Mouse (Mus musculus) lung, embryonic 15.5 days (tissue): ENCODE results near the gene Zer1. TPM values are rescaled to one million over a fixed set of nuclear protein-coding genes. Genes with fewer than 3 reads are reported as not detected.
"Not testable (repeated sequence)": the region's sequence is repeated elsewhere in the genome, so short reads cannot be mapped to it uniquely, and the experiment has no call there.

Source experiments
- ATAC-seq: fragments of 200-750 bp; cut with Nextera tagmentation; 2 replicates; pipeline ENCODE4 v1.8.0; 2017; ENCODE audit warnings: moderate number of reproducible peaks, borderline replicate concordance; ENCODE audit not compliant: low FRiP score, low TSS enrichment; ENCODE audit errors: extremely low read depth
- H3K27ac ChIP-seq: fragments of 300-500 bp; sonication (generic); 2 replicates; pipeline ENCODE4 v1.5.1; 2015; ENCODE audit warnings: moderate library complexity, mild to moderate bottlenecking, inconsistent platforms
- H3K27me3 ChIP-seq: fragments of 300-500 bp; sonication (generic); 2 replicates; pipeline ENCODE4 v1.6.1; 2015; ENCODE audit warnings: inconsistent platforms
- H3K36me3 ChIP-seq: fragments of 300-500 bp; sonication (generic); 2 replicates; pipeline ENCODE4 v1.6.1; 2015; ENCODE audit warnings: inconsistent platforms
- H3K4me1 ChIP-seq: fragments of 300-500 bp; sonication (generic); 2 replicates; pipeline ENCODE4 v1.6.1; 2015; ENCODE audit warnings: inconsistent platforms
- H3K4me2 ChIP-seq: fragments of 300-500 bp; sonication (generic); 2 replicates; pipeline ENCODE4 v1.6.1; 2015; ENCODE audit warnings: inconsistent platforms, mild to moderate bottlenecking, moderate library complexity
- H3K4me3 ChIP-seq: fragments of 300-500 bp; sonication (generic); 2 replicates; pipeline ENCODE4 v1.5.1; 2015; ENCODE audit warnings: mild to moderate bottlenecking, inconsistent platforms
- H3K9ac ChIP-seq: fragments of 300-500 bp; sonication (generic); 2 replicates; pipeline ENCODE4 v1.6.1; 2015; ENCODE audit warnings: inconsistent platforms
- H3K9me3 ChIP-seq: fragments of 300-500 bp; sonication (generic); 2 replicates; pipeline ENCODE4 v1.6.1; 2016; ENCODE audit warnings: inconsistent platforms
- WGBS: fragments of 180-500 bp; shearing (Covaris S2); methylation state at CpG from one replicate; pipeline ENCODE4 v1.1.7; 2015; 5-methylcytosine and 5-hydroxymethylcytosine counted together
- polyA plus RNA-seq: library from polyadenylated mRNA; unstranded; fragments of >200 nt; fragmentation: Nextera tagmentation; extraction: Ambion mirVana; gene quantifications from 2 replicates; pipeline ENCODE4 v1.2.1, GENCODE M21; 2015

Gene Zer1
- 6.5 and 8.1 TPM in 2 replicates for polyA plus RNA-seq

GRCm38 (mm10) chr2:30124472-30125274 is at the start of gene Zer1:
Gene Zer1 (minus strand): TSS chr2:30124585.
- peak; percentile 98 for ATAC-seq
- peak within 1 kb of the TSS; percentile 80 for H3K4me2 ChIP-seq
- H3K27ac ChIP-seq = peak within 1 kb of the TSS; percentile 86
- peak within 1 kb of the TSS; percentile 90 for H3K9ac ChIP-seq
- peak within 1 kb of the TSS; percentile 61 for H3K4me3 ChIP-seq
- 9% methylated on average over 31 of the region's 31 CpGs for WGBS
- H3K36me3 ChIP-seq = no peaks in the 10 kb centered on the region
- H3K9me3 ChIP-seq = no peaks in the 10 kb centered on the region
- peaks cover 15% of the 10 kb centered on the region for H3K4me1 ChIP-seq
- no peaks in the 10 kb centered on the region for H3K27me3 ChIP-seq

- Histone ChIP-seq H3K9ac (no peak overlapping the region), H3K4me3 (no peak overlapping the region), H3K4me2 (no peak overlapping the region), H3K27me3 (no peaks in the 10 kb centered on the region), H3K9me3 (no peaks in the 10 kb centered on the region; the same call in 1 of the 2 replicates), H3K36me3 (peaks cover 47% of the 10 kb centered on the region), H3K27ac (no peak overlapping the region), H3K4me1 (peaks cover 21% of the 10 kb centered on the region)
- WGBS = 93% methylated on average over 20 of the region's 20 CpGs
- no peak for ATAC-seq
Measured at GRCm38 (mm10) chr2:30173541-30174240, 49.3 kb upstream of the Zer1 start.

- WGBS = under 1% methylated on average over 19 of the region's 19 CpGs
- H3K4me2 ChIP-seq = peak overlapping the region; percentile 96
- no peaks in the 10 kb centered on the region; the same call in 1 of the 2 replicates for H3K9me3 ChIP-seq
- H3K27ac ChIP-seq = peak overlapping the region; percentile 78
- peak overlapping the region; percentile 57 for H3K4me3 ChIP-seq
- H3K27me3 ChIP-seq = no peaks in the 10 kb centered on the region
- H3K4me1 ChIP-seq = peaks cover 9% of the 10 kb centered on the region
- peak overlapping the region; percentile 60 for H3K9ac ChIP-seq
- H3K36me3 ChIP-seq = peaks cover 45% of the 10 kb centered on the region
- ATAC-seq = peak; percentile 17
Measured at GRCm38 (mm10) chr2:30171997-30172382, 47.6 kb upstream of the Zer1 start.

GRCm38 (mm10) chr2:30171371-30171996 is 47.1 kb upstream of the Zer1 start, which contains the start of gene Endog:
Gene Endog (plus strand): TSS chr2:30171493.
- Histone ChIP-seq H3K36me3 (peaks cover 40% of the 10 kb centered on the region), H3K4me1 (peaks cover 6% of the 10 kb centered on the region), H3K9me3 (peaks cover 3% of the 10 kb centered on the region; the same call in 1 of the 2 replicates), H3K4me3 (peak within 1 kb of the TSS; percentile 57), H3K27me3 (no peaks in the 10 kb centered on the region), H3K4me2 (peak within 1 kb of the TSS; percentile 96), H3K9ac (peak within 1 kb of the TSS; percentile 60), H3K27ac (peak within 1 kb of the TSS; percentile 78)
- WGBS = under 1% methylated on average over 66 of the region's 75 CpGs
- peak; percentile 92 for ATAC-seq

GRCm38 (mm10) chr2:30166677-30167076 is 42.3 kb upstream of the Zer1 start:
- H3K27me3 ChIP-seq = no peaks in the 10 kb centered on the region
- H3K4me1 ChIP-seq = no peaks in the 10 kb centered on the region; the same call in 1 of the 2 replicates
- no peak overlapping the region for H3K4me3 ChIP-seq
- no peak overlapping the region for H3K9ac ChIP-seq
- no peak overlapping the region for H3K27ac ChIP-seq
- ATAC-seq = no peak
- WGBS = 57% methylated on average over 4 of the region's 4 CpGs
- H3K4me2 ChIP-seq = no peak overlapping the region
- no peaks in the 10 kb centered on the region for H3K36me3 ChIP-seq
- peaks cover 4% of the 10 kb centered on the region; the same call in 1 of the 2 replicates for H3K9me3 ChIP-seq

- WGBS = 46% methylated on average over 9 of the region's 9 CpGs
- no peak for ATAC-seq
- no peak overlapping the region for H3K4me3 ChIP-seq
- no peaks in the 10 kb centered on the region for H3K27me3 ChIP-seq
- H3K4me1 ChIP-seq = no peaks in the 10 kb centered on the region
- H3K36me3 ChIP-seq = no peaks in the 10 kb centered on the region
- H3K27ac ChIP-seq = no peak overlapping the region
- H3K4me2 ChIP-seq = no peak overlapping the region
- no peak overlapping the region for H3K9ac ChIP-seq
- H3K9me3 ChIP-seq = peaks cover 4% of the 10 kb centered on the region; the same call in 1 of the 2 replicates
Measured at GRCm38 (mm10) chr2:30164340-30164932, 40.1 kb upstream of the Zer1 start.

- H3K27ac ChIP-seq = no peak overlapping the region
- H3K4me1 ChIP-seq = no peaks in the 10 kb centered on the region
- H3K9ac ChIP-seq = no peak overlapping the region
- H3K4me3 ChIP-seq = no peak overlapping the region
- no peaks in the 10 kb centered on the region for H3K27me3 ChIP-seq
- no peak overlapping the region for H3K4me2 ChIP-seq
- ATAC-seq = no peak
- H3K36me3 ChIP-seq = no peaks in the 10 kb centered on the region
- peaks cover 4% of the 10 kb centered on the region; the same call in 1 of the 2 replicates for H3K9me3 ChIP-seq
Measured at GRCm38 (mm10) chr2:30161809-30162208, 37.4 kb upstream of the Zer1 start.

GRCm38 (mm10) chr2:30159871-30160270 is 35.5 kb upstream of the Zer1 start:
- H3K4me2 ChIP-seq, H3K27ac ChIP-seq, H3K27me3 ChIP-seq, H3K4me1 ChIP-seq, H3K36me3 ChIP-seq, H3K9ac ChIP-seq, H3K9me3 ChIP-seq, H3K4me3 ChIP-seq, ATAC-seq: not testable (repeated sequence)
- 82% methylated on average over 6 of the region's 10 CpGs for WGBS

GRCm38 (mm10) chr2:30152616-30153015 is 28.2 kb upstream of the Zer1 start:
- Histone ChIP-seq H3K4me1 (no peaks in the 10 kb centered on the region), H3K27ac (no peak overlapping the region), H3K4me3 (no peak overlapping the region), H3K9ac (no peak overlapping the region), H3K4me2 (no peak overlapping the region), H3K9me3 (no peaks in the 10 kb centered on the region), H3K36me3 (peaks cover 31% of the 10 kb centered on the region), H3K27me3 (no peaks in the 10 kb centered on the region)
- 73% methylated on average over 8 of the region's 8 CpGs for WGBS
- no peak for ATAC-seq

GRCm38 (mm10) chr2:30151840-30152239 is 27.5 kb upstream of the Zer1 start:
- Histone ChIP-seq H3K4me3 (no peak overlapping the region), H3K9me3 (no peaks in the 10 kb centered on the region), H3K27ac (no peak overlapping the region), H3K4me2 (no peak overlapping the region), H3K9ac (no peak overlapping the region), H3K4me1 (no peaks in the 10 kb centered on the region), H3K27me3 (no peaks in the 10 kb centered on the region), H3K36me3 (peaks cover 38% of the 10 kb centered on the region)
- WGBS = 79% methylated on average over 11 of the region's 11 CpGs
- ATAC-seq = no peak

GRCm38 (mm10) chr2:30147466-30147865 is 23.1 kb upstream of the Zer1 start:
- peak; percentile 66; the same call in 1 of the 2 replicates for ATAC-seq
- Histone ChIP-seq H3K27me3 (no peaks in the 10 kb centered on the region), H3K9me3 (no peaks in the 10 kb centered on the region), H3K36me3 (peaks cover 78% of the 10 kb centered on the region), H3K27ac (no peak overlapping the region), H3K4me2 (no peak overlapping the region), H3K4me1 (no peaks in the 10 kb centered on the region), H3K4me3 (no peak overlapping the region), H3K9ac (no peak overlapping the region)
- 62% methylated on average over 4 of the region's 4 CpGs for WGBS
